Mouse (Mus musculus): ENCODE measurements around the gene Bub1b. TPM values are rescaled to one million over a fixed set of nuclear protein-coding genes. Genes with fewer than 3 reads are reported as not detected.

Bub1b gene
- polyA plus RNA-seq, 1 experiment from 2014 or later = 44.8 TPM

DNA sequence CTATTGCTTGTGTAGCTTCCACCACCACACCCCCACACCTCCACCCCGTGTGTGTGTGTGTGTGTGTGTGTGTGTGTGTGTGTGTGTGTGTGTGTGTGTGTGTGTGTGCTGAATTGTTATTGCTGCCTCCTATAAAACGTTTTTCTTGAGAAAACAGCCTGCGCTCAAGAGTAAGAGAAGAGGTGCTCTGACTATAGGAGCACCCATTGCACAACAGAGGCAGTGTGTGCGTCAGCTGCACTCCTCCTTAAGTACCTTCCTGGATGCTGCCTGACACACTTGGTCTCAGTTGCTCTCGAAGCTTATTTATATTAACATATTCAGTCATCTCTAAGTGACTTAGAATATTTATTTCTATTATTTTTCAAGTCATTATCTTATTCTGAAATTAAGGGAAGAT lies 20.0 kb downstream of the Bub1b start:
- POLR2A ChIA-PET = no interaction called here
- CTCF ChIA-PET = interaction anchor here (3.1 kb wide), 1 partner anchor 131 kb away, joined by 9 read pairs; no protein-coding TSS in a partner anchor
- ATAC-seq (no peak), DNase-seq (ENCODE audit: low read depth, low spot score) (no peak)
- in situ Hi-C loops (cut with MboI; ENCODE audit: low pct_unique_long_range_greater_than_20kb) = no loop called here
- no peak for TF ChIP-seq CTCF (IDR thresholded peaks at IDR 0.05)
- H3K27me3 ChIP-seq = no peaks in the 10 kb centered on the region

DNA sequence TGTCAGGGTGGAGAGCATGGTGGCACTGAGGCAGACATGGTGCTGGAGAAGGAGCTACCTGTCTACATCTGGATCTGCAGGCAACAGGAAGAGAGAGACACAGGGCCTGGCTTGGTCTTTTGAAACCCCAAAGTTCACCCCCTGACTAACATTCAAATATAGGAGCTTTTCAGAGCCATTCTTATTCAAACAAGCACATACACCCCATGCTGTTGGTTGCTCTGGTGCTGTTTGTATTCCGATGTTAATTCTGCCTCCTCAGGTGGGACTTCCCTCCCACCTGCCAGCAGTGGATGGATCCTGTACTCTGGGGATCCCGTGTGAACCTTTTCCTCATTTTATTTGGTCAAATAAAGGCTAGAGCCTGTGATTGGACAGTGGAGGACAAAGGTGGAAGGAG lies 22.1 kb downstream of the Bub1b start:
- DNase-seq (ENCODE audit: low read depth, low spot score) = no peak
- in situ Hi-C loops (cut with MboI; ENCODE audit: low pct_unique_long_range_greater_than_20kb) = no loop called here
- ChIA-PET CTCF (interaction anchor here (3.1 kb wide), 1 partner anchor 133 kb away, joined by 9 read pairs; no protein-coding TSS in a partner anchor), POLR2A (no interaction called here)
- H3K27me3 ChIP-seq = no peaks in the 10 kb centered on the region
- TF ChIP-seq CTCF (IDR thresholded peaks at IDR 0.05) = no peak
- no peak for ATAC-seq

DNA sequence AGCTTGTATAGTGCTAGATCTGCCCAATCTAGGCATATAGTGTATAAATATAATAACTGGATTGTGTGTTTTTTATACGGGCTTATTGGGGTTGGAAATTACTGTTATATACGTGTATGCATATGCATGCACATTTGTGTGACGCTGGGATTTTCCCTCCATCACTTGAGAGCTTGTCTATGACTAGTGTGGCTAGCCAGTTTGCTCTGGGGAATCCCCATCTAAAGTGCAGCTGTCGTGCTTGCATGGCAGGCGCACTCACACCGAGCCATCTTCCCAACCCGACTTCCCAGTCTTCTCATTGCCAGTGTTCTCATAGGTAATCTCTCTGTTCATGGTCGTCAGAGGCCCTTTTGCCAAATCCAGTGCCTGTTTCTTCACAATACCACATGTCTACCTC lies 22.6 kb downstream of the Bub1b start:
- in situ Hi-C loops (cut with MboI; ENCODE audit: low pct_unique_long_range_greater_than_20kb) = no loop called here
- no peaks in the 10 kb centered on the region for H3K27me3 ChIP-seq
- DNase-seq (ENCODE audit: low read depth, low spot score) (no peak), ATAC-seq (no peak)
- CTCF ChIA-PET = interaction anchor here (3.1 kb wide), 1 partner anchor 134 kb away, joined by 9 read pairs; no protein-coding TSS in a partner anchor
- POLR2A ChIA-PET = no interaction called here
- TF ChIP-seq CTCF (IDR thresholded peaks at IDR 0.05) = no peak

DNA sequence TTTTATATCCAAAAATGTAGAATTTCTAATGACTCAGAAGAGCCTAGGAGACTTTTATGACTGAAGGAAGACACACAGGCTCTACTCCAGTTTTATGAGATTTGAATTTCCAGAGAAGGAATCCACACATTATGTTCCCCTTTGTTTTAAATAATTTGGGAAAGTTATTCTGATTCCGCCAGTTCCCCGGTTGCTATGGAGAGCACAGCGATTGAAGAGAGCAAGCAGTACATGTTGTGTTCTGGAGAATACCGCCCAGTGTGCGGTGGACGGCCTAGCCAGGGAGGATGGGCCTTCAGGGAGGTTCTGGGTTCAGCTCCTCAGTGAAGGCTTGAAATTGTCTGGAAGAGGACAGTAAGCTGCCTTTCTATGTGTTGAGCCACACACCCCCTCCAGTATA lies 31.3 kb downstream of the Bub1b start:
- ATAC-seq (no peak), DNase-seq (ENCODE audit: low read depth, low spot score) (no peak)
- ChIA-PET POLR2A (no interaction called here), CTCF (interaction anchor here (1.7 to 3.5 kb wide), 2 partner anchors 9 to 142 kb away, joined by 6 to 15 read pairs; no protein-coding TSS in a partner anchor)
- no peak for TF ChIP-seq CTCF (IDR thresholded peaks at IDR 0.05)
- in situ Hi-C loops (cut with MboI; ENCODE audit: low pct_unique_long_range_greater_than_20kb) = no loop called here
- no peaks in the 10 kb centered on the region for H3K27me3 ChIP-seq

DNA sequence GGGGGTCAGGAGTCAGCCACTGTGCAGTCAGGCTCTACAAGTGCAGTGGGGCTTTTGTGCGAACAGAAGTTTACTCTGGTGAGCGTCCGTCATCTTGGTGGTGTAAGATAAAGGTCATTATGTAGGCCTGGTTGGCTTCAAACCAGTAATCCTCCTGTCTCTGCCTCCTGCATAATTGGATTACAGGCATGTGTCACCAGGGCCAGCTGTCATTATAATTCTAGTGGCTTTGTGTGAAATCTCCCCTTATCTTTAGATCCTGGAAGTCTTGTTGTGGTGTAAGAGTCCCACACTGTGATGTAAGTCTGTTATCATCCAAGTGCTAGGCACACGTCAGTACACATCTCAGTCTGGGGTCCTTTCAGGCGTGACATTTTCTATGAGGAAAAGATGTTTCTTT lies 35.4 kb downstream of the Bub1b start:
- H3K27me3 ChIP-seq = no peaks in the 10 kb centered on the region
- ATAC-seq = no peak
- in situ Hi-C loops (cut with MboI; ENCODE audit: low pct_unique_long_range_greater_than_20kb) = no loop called here
- ChIA-PET CTCF (no interaction called here), POLR2A (no interaction called here)
- no peak for TF ChIP-seq CTCF (IDR thresholded peaks at IDR 0.05)
- DNase-seq (ENCODE audit: low read depth, low spot score) = no peak

DNA sequence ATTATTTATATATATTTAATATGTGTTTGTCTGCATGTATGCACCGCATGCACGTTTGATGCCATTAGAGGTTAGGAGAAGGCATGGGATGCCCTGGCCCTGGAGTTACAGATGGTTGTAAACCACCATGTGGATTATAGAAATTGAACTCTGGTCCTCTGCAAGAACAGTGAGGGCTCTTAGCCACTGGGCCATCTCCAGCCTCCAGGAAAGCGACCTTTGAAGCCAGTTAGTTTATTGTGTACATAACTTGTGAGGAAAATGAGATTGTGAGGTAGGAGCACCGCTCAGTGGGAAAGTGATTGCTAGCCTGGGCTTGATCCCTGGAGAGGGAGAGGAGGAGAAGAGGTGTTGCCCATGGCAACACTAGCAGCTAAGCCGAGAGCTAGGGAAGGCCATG lies 39.2 kb downstream of the Bub1b start:
- ChIA-PET POLR2A (interaction anchor here (1.1 kb wide), 1 partner anchor 151 kb away, joined by 3 read pairs; no protein-coding TSS in a partner anchor), CTCF (interaction anchor here (0.9 to 10.1 kb wide), 13 partner anchors 8 to 150 kb away, joined by 3 to 60 read pairs (median 4); partner anchors contain the start of genes Ankrd63 and Disp2)
- no peak for ATAC-seq
- no peak for TF ChIP-seq CTCF (IDR thresholded peaks at IDR 0.05)
- in situ Hi-C loops (cut with MboI; ENCODE audit: low pct_unique_long_range_greater_than_20kb) = loop anchor here (5.0 kb wide), 2 partner anchors 90 to 245 kb away; partner anchors contain the start of gene Plcb2
- no peaks in the 10 kb centered on the region for H3K27me3 ChIP-seq
- no peak for DNase-seq (ENCODE audit: low read depth, low spot score)

DNA sequence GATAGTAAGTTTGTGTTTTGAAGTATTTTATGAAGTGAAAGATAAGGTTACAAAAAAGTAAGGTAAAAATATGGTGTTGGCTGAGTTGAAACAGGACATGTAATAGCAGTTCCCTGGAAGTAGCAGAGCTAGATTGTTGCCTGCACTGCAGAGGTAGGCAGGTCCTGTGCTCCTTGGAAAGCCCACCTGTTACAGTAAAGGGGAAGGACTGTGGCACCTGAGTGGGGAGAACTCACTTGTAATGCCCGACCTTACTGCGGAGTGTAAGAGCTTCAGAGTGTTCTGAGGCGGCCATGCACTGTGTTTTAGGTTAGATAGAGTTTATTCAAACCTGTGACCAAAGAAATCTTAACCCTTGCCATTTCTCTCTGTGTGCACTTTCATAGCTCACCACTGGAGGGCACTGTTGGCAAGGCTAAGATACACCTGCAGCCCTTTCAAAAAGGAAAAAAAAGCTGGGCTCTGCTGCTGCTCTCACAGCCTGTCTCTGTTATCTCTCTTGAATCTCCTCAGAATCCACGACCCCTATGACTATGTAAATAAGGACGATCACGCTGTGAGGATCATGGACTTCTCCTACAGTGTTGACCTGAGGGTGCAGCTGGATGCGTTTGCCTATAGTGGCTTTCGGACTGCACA lies 40.0 kb downstream of the Bub1b start:
- ATAC-seq (no peak), DNase-seq (ENCODE audit: low read depth, low spot score) (no peak)
- POLR2A ChIA-PET = interaction anchor here (1.1 to 1.2 kb wide), 2 partner anchors 92 to 151 kb away, joined by 3 read pairs; no protein-coding TSS in a partner anchor
- in situ Hi-C loops (cut with MboI; ENCODE audit: low pct_unique_long_range_greater_than_20kb) = loop anchor here (5.0 kb wide), 2 partner anchors 89 to 244 kb away; partner anchors contain the start of gene Plcb2
- peak; percentile 93 for TF ChIP-seq CTCF (IDR thresholded peaks at IDR 0.05)
- no peaks in the 10 kb centered on the region for H3K27me3 ChIP-seq
- CTCF ChIA-PET = interaction anchor here (0.7 to 10.1 kb wide), 19 partner anchors 9 to 241 kb away, joined by 3 to 60 read pairs (median 3); partner anchors contain the start of genes Ankrd63 and Disp2

DNA sequence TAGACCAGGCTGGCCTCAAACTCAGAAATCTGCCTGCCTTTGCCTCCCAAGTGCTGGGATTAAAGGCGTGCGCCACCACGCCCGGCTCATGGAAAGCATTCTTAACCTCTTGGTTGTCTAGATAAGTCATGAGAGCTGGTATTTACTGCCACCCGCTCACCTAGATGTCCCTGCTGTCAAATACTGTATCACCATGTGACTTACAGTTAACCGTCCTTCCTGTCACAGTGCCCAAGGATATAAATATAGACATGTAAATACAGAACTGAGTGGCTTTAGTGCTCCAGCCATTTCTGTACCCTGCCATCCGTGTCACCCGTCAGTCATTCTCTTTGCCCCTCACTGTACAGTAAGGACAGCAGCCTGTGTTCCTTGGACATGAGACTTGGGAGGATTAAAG lies 40.7 kb downstream of the Bub1b start:
- in situ Hi-C loops (cut with MboI; ENCODE audit: low pct_unique_long_range_greater_than_20kb) = loop anchor here (5.0 kb wide), 2 partner anchors 89 to 244 kb away; partner anchors contain the start of gene Plcb2
- no peak for ATAC-seq
- ChIA-PET CTCF (interaction anchor here (0.7 to 10.1 kb wide), 16 partner anchors 9 to 240 kb away, joined by 3 to 60 read pairs (median 4); partner anchors contain the start of genes Ankrd63 and Disp2), POLR2A (interaction anchor here (1.2 kb wide), 1 partner anchor 91 kb away, joined by 3 read pairs; no protein-coding TSS in a partner anchor)
- no peak for DNase-seq (ENCODE audit: low read depth, low spot score)
- TF ChIP-seq CTCF (IDR thresholded peaks at IDR 0.05) = no peak
- H3K27me3 ChIP-seq = no peaks in the 10 kb centered on the region

DNA sequence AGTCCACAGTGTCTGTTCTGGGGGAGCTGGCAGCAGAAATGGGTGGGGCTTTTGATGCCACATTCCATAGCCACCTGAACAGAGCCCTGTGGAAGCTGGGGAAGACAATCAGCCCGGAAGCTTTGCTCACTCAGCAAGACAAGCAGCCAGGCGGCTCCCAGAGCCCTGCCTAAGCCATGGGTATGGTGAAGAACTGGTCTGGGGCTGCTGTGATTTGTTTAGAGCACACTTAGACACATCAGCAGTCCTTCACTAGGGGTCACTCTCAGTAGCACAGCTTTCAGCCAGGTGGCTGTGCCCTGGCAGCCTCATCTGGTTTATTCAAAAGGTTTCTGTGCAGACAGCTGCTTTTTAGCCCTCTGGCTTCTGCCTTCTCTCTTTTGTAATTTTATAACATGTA lies 43.1 kb downstream of the Bub1b start:
- ATAC-seq = no peak
- no peaks in the 10 kb centered on the region for H3K27me3 ChIP-seq
- CTCF ChIA-PET = interaction anchor here (1.3 to 10.1 kb wide), 5 partner anchors 10 to 92 kb away, joined by 4 to 60 read pairs (median 5); no protein-coding TSS in a partner anchor
- in situ Hi-C loops (cut with MboI; ENCODE audit: low pct_unique_long_range_greater_than_20kb) = loop anchor here (5.0 kb wide), 1 partner anchor 51 kb away; no protein-coding TSS in a partner anchor
- TF ChIP-seq CTCF (IDR thresholded peaks at IDR 0.05) = no peak
- DNase-seq (ENCODE audit: low read depth, low spot score) = no peak
- POLR2A ChIA-PET = interaction anchor here (0.6 kb wide), 1 partner anchor 11 kb away, joined by 3 read pairs; no protein-coding TSS in a partner anchor

DNA sequence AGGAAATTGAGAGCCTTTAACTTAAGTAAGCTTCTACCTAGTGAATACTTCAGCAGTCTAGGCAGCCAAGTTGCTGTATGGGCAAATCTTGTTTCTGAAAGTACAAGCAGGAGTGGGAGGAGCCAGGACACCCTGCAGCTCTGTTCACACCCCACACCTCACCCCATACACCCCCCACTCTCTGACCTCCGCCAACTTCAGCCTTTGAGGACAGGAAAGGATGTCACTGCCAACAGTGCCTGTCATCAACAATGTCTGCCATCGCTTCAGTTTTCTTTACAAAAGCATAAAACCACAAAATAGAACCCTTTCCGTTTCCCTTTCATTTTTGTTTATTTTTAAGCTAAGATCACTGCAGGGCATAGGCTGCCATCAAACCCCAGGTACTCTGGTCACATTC lies 44.4 kb downstream of the Bub1b start:
- POLR2A ChIA-PET = no interaction called here
- TF ChIP-seq CTCF (IDR thresholded peaks at IDR 0.05) = no peak

More for the DNA sequence above, 44.4 kb downstream of the Bub1b start:
- in situ Hi-C loops (cut with MboI; ENCODE audit: low pct_unique_long_range_greater_than_20kb) = loop anchor here (5.0 kb wide), 1 partner anchor 50 kb away; no protein-coding TSS in a partner anchor
- no peak for ATAC-seq
- DNase-seq (ENCODE audit: low read depth, low spot score) = no peak
- H3K27me3 ChIP-seq = no peaks in the 10 kb centered on the region
- CTCF ChIA-PET = interaction anchor here (1.1 to 10.1 kb wide), 5 partner anchors 9 to 91 kb away, joined by 3 to 60 read pairs (median 5); no protein-coding TSS in a partner anchor

Data from Patski (cell line).